Mouse (Mus musculus): Measurements from ENCODE around the gene Sft2d1.

GRCm38 (mm10) chr17:8283526-8284253, 27.2 kb upstream of the Sft2d1 start:
- TF ChIP-seq CTCF (IDR thresholded peaks at IDR 0.05; ENCODE audit: borderline replicate concordance, insufficient read depth, low read length) (no peak), POLR2A (IDR thresholded peaks at IDR 0.05; ENCODE audit: low read depth, low read length) (peak; percentile 92)
